Mouse (Mus musculus) lung, adult 2 months (tissue): ENCODE measurements around the gene Adamtsl3.

ENCODE experiments used
- CTCF ChIP-seq: fragments of 200-500 bp; IDR thresholded peaks from 2 replicates; pipeline ENCODE4 v1.5.1; 2011; ENCODE audit warnings: mild to moderate bottlenecking, low read length, control low read depth; ENCODE audit not compliant: insufficient read depth
- POLR2A ChIP-seq: fragments of 200-500 bp; IDR thresholded peaks from 2 replicates; pipeline ENCODE4 v1.6.1; 2011; ENCODE audit warnings: low read depth, mild to moderate bottlenecking, control low read depth, low read length, borderline replicate concordance; ENCODE audit errors: extremely low read depth

DNA sequence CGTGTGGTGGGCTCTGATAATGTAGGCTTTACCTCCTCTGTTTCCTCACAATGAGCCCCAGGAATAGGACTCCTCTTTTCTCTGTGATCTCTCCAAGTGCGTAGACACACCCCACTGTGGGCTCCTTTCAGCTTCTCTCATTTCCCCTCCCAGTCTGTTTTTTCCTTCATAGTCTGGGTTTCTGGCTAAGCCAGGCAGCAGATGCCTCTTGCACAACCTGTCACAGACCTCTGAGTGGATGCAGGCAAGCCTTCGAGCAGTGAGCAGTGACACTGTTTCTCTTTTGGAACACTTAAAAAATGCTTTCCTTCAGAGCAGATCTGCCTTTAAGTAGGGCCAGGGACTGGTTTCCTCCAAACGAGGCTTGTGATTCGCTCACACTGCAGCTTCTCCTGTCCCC is 24.2 kb downstream of the Adamtsl3 start:
- TF ChIP-seq CTCF (no peak), POLR2A (no peak)
